Mouse (Mus musculus) Patski (cell line): ENCODE results near the gene Hsd17b11. TPM values are rescaled to one million over a fixed set of nuclear protein-coding genes. Genes with fewer than 3 reads are reported as not detected.

Experiments
- ATAC-seq: fragments of 100-300 bp; one replicate; pipeline ENCODE4 v1.8.0; 2021
- CTCF ChIA-PET: fragments of 350-600 bp; sonication (Branson Sonifier 250); formaldehyde crosslinking; loops from one replicate; lab custom pipeline; 2022; ENCODE audit warnings: inconsistent platforms; lab: Charles Lee
- POLR2A ChIA-PET: fragments of 350-600 bp; sonication (Branson Sonifier 250); formaldehyde crosslinking; loops from one replicate; lab custom pipeline; 2022; ENCODE audit warnings: antibody characterized with exemption, inconsistent platforms; lab: Charles Lee
- DNase-seq: peaks from one replicate; pipeline ENCODE4 v3.0.0-alpha.2; 2011; ENCODE audit warnings: low read depth, low spot score
- H3K27me3 ChIP-seq: fragments of 371-371 bp; one replicate; pipeline ENCODE4 v1.5.1; 2021
- CTCF ChIP-seq: fragments of 100-300 bp; IDR thresholded peaks from one replicate; pipeline ENCODE4 v1.5.1; 2021
- in situ Hi-C: fragments of 300-500 bp; cut with MboI; formaldehyde crosslinking; loops from 3 replicates; pipeline ENCODE4 v1.11.1; 2018; ENCODE audit warnings: low pct_unique_long_range_greater_than_20kb, mixed read lengths
- polyA plus RNA-seq: library from polyadenylated mRNA; unstranded; gene quantifications from one replicate; pipeline ENCODE4 v1.2.3, GENCODE M21; 2021

Hsd17b11 gene
- polyA plus RNA-seq = 14.3 TPM

DNA sequence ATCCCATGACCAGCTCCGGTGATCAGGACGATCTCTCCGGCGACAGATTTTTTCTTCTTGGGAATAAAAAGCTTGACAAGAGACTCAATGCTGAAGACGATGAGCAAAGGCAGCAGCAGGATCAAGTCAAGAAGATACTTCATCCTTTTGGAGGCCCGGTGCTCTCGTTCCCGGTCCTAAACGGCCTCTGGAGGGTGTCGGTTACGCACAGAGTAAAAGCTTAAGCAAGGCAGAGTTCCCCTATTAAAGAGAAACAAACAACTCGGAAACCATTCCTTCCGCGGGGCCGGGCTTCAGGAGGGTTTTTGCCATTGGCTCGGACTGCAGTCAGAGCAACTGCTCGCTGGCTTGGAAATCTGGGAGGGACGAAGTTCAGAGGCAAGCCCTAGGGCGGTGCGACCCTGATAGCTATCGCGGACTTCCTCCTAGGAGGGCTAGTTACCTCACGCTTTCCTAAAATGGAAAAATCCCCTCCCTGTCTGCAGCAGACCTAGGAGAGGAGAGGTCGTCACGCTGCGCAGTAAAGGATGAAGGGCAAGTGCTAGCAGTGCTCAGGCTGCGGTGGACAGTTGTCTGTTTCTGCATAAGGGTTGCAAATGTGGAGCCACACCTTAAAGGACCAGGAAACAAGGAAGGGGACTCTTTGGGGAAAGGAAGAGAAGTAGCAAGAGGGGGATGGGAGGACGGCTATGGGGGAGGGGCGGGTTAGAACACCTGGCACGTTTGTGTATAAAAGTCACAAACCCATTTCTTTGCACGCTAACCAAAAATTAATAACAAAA lies at the start of gene Hsd17b11:
Gene Hsd17b11, minus strand, starts transcription at position 323 of the 782 bp plus-strand sequence.
- ChIA-PET POLR2A (interaction anchor here (0.5 kb wide), 1 partner anchor 361 kb away, joined by 3 read pairs; no protein-coding TSS in a partner anchor), CTCF (interaction anchor here (0.9 to 2.8 kb wide), 7 partner anchors 11 to 39 kb away, joined by 3 to 12 read pairs (median 4); no protein-coding TSS in a partner anchor)
- in situ Hi-C loops = no loop called here
- no peak for DNase-seq
- ATAC-seq = peak; percentile 88
- peaks cover 11% of the 10 kb centered on the region for H3K27me3 ChIP-seq
- TF ChIP-seq CTCF = no peak

DNA sequence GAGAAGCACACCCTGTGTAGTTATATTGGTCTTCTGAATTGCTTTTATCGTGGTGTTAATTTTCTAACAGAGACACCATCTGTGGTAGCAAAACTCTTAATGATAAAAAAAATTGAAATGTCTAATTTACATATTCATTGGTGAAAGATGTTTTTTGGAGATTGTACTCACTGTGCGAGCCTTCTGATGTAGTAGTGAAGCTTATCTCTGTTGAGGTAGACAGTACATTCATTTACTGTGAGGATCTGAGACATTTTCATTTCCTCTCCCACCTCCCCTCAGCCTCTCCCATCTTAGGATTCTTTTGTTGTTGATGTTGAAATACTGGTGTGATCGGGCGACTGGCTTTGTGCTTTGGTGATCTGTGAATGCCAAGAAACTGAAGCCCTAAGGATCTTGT lies 49.3 kb upstream of the Hsd17b11 start:
- ATAC-seq (no peak), DNase-seq (no peak)
- ChIA-PET CTCF (no interaction called here), POLR2A (no interaction called here)
- in situ Hi-C loops = no loop called here
- no peak for TF ChIP-seq CTCF
- peaks cover 13% of the 10 kb centered on the region for H3K27me3 ChIP-seq

DNA sequence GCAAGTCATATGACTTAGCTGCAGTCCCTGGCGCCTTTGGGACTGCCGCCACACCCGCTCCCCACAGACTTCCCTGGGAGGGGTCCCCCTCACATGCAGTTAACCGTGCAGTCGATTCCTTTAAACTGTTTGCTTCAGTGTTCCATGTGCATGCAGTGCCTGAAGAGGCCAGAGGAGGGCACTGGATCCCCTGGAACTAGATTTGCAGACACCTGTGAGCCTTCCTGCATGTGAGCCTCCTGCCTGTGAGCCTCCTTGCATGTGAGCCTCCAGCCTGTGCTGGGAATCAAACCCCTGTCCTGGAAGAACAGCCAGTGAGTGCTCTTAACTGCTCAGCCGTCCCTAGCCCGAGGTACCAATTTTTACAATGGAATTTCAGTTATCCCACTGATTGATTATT lies 47.0 kb upstream of the Hsd17b11 start:
- in situ Hi-C loops = no loop called here
- ATAC-seq (no peak), DNase-seq (no peak)
- no peaks in the 10 kb centered on the region for H3K27me3 ChIP-seq
- peak; percentile 61 for TF ChIP-seq CTCF
- ChIA-PET CTCF (no interaction called here), POLR2A (no interaction called here)

DNA sequence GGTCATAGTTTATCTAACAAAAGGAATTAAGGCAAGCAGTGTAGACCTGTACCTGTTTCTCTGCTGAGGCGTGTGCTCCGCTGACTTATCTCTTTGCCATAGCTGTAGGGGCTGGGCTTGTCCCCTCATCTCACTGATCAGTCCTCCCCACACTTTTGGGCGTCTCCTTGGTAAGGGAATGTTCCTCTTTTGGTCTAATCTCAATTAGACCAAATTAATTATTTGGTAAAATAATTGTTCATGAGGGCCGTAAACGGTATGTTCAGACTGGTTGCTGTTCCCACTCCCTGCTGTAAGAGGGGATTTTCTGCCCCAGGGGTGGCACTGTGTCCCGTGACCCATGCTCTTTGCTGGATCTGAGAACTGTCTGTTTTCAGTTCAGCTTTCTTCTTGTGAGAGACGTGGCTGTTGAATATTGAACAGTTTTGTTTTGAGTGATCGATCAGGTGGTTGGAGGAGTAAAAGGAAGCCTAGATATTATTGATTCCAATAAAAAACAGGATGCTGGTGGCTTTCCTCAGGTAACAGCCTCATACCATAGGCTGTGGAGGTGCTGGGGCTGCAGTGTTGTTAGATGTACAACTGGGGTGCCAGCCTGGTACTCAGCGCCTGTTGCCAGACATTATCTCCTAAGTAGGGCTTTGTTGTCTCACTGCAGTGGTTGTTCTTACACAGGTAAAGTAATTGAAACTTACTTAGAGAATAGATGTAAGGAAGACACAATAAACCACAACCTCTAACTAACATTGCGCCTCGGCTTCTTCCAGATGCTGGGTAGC lies 41.2 kb upstream of the Hsd17b11 start:
- TF ChIP-seq CTCF = no peak
- no peak for ATAC-seq
- no peak for DNase-seq
- no peaks in the 10 kb centered on the region for H3K27me3 ChIP-seq
- in situ Hi-C loops = no loop called here
- POLR2A ChIA-PET = no interaction called here
- CTCF ChIA-PET = interaction anchor here (2.6 to 3.7 kb wide), 2 partner anchors 11 kb away, joined by 15 to 25 read pairs; no protein-coding TSS in a partner anchor

DNA sequence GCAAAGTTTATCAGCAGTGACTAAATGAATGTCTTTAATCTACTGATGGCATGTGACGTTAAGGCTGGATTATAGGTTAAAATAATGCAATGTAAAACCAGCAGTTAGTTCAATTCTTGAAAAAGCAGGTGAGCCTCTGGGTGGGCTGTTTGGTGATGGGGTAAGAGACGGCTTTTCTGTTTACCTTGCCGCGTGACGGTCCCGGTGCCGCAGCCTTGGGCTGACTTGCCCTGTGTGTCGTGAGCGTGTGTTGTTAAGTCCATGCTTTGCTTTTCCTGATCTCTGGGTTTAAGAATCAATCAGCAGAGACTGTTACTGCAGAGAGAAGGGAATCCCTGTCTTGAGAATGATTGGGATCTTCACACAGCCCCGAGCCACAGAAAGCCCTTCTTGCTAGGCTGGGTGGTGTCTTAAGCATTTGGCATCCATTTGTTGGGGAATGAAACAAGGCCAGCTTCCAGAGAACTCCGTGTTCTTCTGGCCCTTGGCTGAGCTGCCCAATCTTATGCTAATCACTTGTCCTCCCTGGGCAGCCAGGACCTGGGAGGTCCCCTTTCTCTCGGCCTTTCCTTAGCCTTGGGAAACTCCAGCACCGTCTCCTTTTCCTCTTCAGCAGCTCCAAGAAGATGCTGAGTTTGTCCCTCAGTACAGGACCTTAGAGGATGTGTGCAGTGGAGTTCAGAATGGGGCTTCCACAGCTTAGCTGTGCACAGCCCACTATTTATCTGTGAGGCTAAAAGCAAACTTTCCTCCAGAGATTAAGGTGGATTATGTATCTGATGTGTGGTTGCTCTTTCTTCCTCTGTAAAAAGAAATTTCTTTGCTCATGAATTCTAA lies 40.4 kb upstream of the Hsd17b11 start:
- DNase-seq (no peak), ATAC-seq (no peak)
- ChIA-PET POLR2A (no interaction called here), CTCF (interaction anchor here (3.7 kb wide), 1 partner anchor 12 kb away, joined by 25 read pairs; no protein-coding TSS in a partner anchor)
- in situ Hi-C loops = no loop called here
- no peak for TF ChIP-seq CTCF
- no peaks in the 10 kb centered on the region for H3K27me3 ChIP-seq

DNA sequence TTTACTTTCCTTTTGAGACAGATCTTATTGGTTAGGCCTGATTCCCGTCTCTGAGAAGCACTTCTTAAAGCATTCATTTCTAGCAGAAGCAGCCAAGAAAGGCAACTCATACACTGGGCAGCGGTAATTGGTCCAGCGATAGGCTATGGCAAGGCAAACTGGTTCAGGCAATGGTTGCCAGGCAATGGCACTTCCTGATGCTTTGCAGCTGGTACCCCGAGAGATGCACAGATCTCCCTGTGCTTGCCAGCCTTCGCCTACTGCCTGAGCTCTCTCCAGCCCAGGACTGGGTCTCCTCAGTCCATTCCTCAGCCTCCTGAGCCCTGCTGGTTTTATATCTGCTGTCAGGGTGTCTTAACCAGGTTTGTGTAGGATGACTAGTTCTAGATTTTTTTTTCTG lies 38.7 kb upstream of the Hsd17b11 start:
- TF ChIP-seq CTCF = no peak
- ATAC-seq (no peak), DNase-seq (no peak)
- CTCF ChIA-PET = interaction anchor here (0.7 to 3.7 kb wide), 4 partner anchors 14 to 60 kb away, joined by 3 to 25 read pairs (median 4); no protein-coding TSS in a partner anchor
- in situ Hi-C loops = no loop called here
- no peaks in the 10 kb centered on the region for H3K27me3 ChIP-seq
- POLR2A ChIA-PET = interaction anchor here (0.7 kb wide), 1 partner anchor 469 kb away, joined by 3 read pairs; no protein-coding TSS in a partner anchor

DNA sequence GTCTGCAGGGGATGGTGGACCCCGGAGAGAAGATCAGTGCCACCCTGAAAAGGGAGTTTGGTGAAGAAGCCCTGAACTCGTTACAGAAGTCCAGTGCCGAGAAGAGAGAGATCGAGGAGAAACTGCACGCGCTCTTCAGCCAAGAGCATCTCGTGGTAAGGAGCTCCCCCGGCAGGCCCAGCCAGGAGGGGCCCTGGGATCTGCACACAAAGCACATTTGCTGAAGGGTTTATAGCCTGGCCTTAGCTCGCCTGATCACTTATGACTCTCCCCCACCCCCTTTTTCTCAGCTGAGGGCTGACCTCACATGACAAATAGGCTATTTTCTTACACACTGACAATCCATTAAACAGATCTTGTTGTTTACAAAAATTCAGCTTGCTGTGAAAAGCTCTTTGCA lies 37.9 kb upstream of the Hsd17b11 start:
- no peak for TF ChIP-seq CTCF
- ChIA-PET CTCF (interaction anchor here (2.0 to 3.7 kb wide), 2 partner anchors 15 to 59 kb away, joined by 6 to 25 read pairs; no protein-coding TSS in a partner anchor), POLR2A (interaction anchor here (0.6 kb wide), 2 partner anchors 14 to 60 kb away, joined by 4 read pairs; no protein-coding TSS in a partner anchor)
- ATAC-seq = no peak
- no peaks in the 10 kb centered on the region for H3K27me3 ChIP-seq
- no peak for DNase-seq
- in situ Hi-C loops = no loop called here

DNA sequence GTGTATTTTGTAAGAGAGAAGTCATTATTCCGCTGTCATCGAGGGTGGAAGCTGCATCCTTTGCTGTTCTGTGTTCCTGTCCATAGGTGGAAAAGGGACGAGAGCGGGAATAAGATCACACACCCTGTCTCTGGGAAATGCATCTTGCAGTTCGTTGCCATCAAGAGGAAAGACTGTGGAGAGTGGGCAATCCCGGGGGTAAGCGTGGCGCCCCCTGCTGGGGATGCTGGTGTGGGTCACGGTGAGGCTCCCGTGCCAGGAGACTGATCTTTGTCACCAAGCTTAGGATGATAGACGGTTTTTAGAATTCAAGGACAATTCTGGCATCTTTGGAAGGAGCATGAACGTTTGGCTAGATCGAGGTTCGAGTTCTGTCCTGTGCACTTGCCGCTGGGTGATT lies 36.3 kb upstream of the Hsd17b11 start:
- CTCF ChIA-PET = interaction anchor here (0.7 to 3.1 kb wide), 6 partner anchors 8 to 62 kb away, joined by 3 to 13 read pairs (median 4); no protein-coding TSS in a partner anchor
- POLR2A ChIA-PET = no interaction called here
- no peak for DNase-seq
- no peaks in the 10 kb centered on the region for H3K27me3 ChIP-seq
- TF ChIP-seq CTCF = peak; percentile 60
- in situ Hi-C loops = no loop called here
- ATAC-seq = no peak

DNA sequence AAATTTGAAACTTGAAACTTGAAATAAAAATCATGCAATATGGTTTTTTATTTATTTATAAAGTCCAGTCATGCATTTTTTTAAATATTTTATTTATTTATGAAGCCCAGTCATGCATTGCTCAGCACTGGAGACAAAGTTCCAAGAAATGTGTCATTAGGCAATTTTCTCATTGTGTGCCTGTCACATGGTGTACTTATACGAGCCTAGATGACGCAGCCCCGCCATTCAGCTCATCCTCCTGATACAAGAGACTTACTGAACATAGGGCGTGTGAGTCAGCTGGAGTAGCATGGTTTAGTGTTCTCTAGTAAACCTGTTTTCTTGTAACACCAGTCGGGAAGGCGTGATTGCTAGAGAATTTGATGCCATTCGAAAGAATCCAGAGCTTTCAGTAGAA lies 34.6 kb upstream of the Hsd17b11 start:
- DNase-seq (no peak), ATAC-seq (no peak)
- in situ Hi-C loops = no loop called here
- POLR2A ChIA-PET = no interaction called here
- TF ChIP-seq CTCF = no peak
- CTCF ChIA-PET = interaction anchor here (1.0 to 3.1 kb wide), 6 partner anchors 8 to 61 kb away, joined by 3 to 13 read pairs (median 3); no protein-coding TSS in a partner anchor
- H3K27me3 ChIP-seq = no peaks in the 10 kb centered on the region
